Mouse (Mus musculus): ENCODE results near the gene Arl15.

Arl15 gene

GRCm38 (mm10) chr13:113916761-113917160 is 122.5 kb downstream of the Arl15 start:
- no peak for DNase-seq (ENCODE audit: low spot score in 2 of 2)

- no peak for DNase-seq (ENCODE audit: low spot score in 2 of 2)
Observed at GRCm38 (mm10) chr13:113917376-113917775, 123.1 kb downstream of the Arl15 start.

- no peak for DNase-seq (ENCODE audit: low spot score in 2 of 2)
Observed at GRCm38 (mm10) chr13:113917868-113918411, 123.6 kb downstream of the Arl15 start.

GRCm38 (mm10) chr13:113918668-113919067 is 124.4 kb downstream of the Arl15 start:
- DNase-seq (ENCODE audit: low spot score in 2 of 2), result no peak

GRCm38 (mm10) chr13:113935697-113936096 is 141.4 kb downstream of the Arl15 start:
- DNase-seq (ENCODE audit: low spot score in 2 of 2), result no peak

- no peak for DNase-seq (ENCODE audit: low spot score in 2 of 2)
Observed at GRCm38 (mm10) chr13:113937231-113937630, 142.9 kb downstream of the Arl15 start.

GRCm38 (mm10) chr13:113938561-113938960 is 144.3 kb downstream of the Arl15 start:
- no peak for DNase-seq (ENCODE audit: low spot score in 2 of 2)

GRCm38 (mm10) chr13:113939097-113939496 is 144.8 kb downstream of the Arl15 start:
- no peak for DNase-seq (ENCODE audit: low spot score in 2 of 2)

- DNase-seq (ENCODE audit: low spot score in 2 of 2), result no peak
Observed at GRCm38 (mm10) chr13:113939681-113940080, 145.4 kb downstream of the Arl15 start.

- no peak for DNase-seq (ENCODE audit: low spot score in 2 of 2)
Observed at GRCm38 (mm10) chr13:113940151-113940550, 145.8 kb downstream of the Arl15 start.

- no peak for DNase-seq (ENCODE audit: low spot score in 2 of 2)
Observed at GRCm38 (mm10) chr13:113941943-113942342, 147.6 kb downstream of the Arl15 start.

GRCm38 (mm10) chr13:113947546-113947945 is 153.2 kb downstream of the Arl15 start:
- DNase-seq (ENCODE audit: low spot score in 2 of 2), result no peak

- DNase-seq (ENCODE audit: low spot score in 2 of 2), result no peak
Observed at GRCm38 (mm10) chr13:113949708-113950107, 155.4 kb downstream of the Arl15 start.

GRCm38 (mm10) chr13:113950131-113950530 is 155.8 kb downstream of the Arl15 start:
- no peak for DNase-seq (ENCODE audit: low spot score in 2 of 2)

GRCm38 (mm10) chr13:113957438-113957837 is 163.1 kb downstream of the Arl15 start:
- no peak for DNase-seq (ENCODE audit: low spot score in 2 of 2)

GRCm38 (mm10) chr13:113964945-113965344 is 170.6 kb downstream of the Arl15 start:
- DNase-seq (ENCODE audit: low spot score in 2 of 2), result no peak

- DNase-seq (ENCODE audit: low spot score in 2 of 2), result peak in 1 of 2 experiments; percentile 38
Observed at GRCm38 (mm10) chr13:113970706-113971105, 176.4 kb downstream of the Arl15 start.

- DNase-seq (ENCODE audit: low spot score in 2 of 2), result peak in 1 of 2 experiments; percentile 3
Observed at GRCm38 (mm10) chr13:113972401-113972800, 178.1 kb downstream of the Arl15 start.

GRCm38 (mm10) chr13:113974866-113975265 is 180.6 kb downstream of the Arl15 start:
- no peak for DNase-seq (ENCODE audit: low spot score in 2 of 2)

GRCm38 (mm10) chr13:113975722-113976121 is 181.4 kb downstream of the Arl15 start:
- peak in 1 of 2 experiments; percentile 20 for DNase-seq (ENCODE audit: low spot score in 2 of 2)

- peak in 1 of 2 experiments; percentile 2 for DNase-seq (ENCODE audit: low spot score in 2 of 2)
Observed at GRCm38 (mm10) chr13:113976936-113977335, 182.6 kb downstream of the Arl15 start.

- DNase-seq (ENCODE audit: low spot score in 2 of 2), result peak in 1 of 2 experiments; percentile 43
Observed at GRCm38 (mm10) chr13:113980739-113981460, 186.6 kb downstream of the Arl15 start.

GRCm38 (mm10) chr13:113981461-113982000 is 187.2 kb downstream of the Arl15 start:
- DNase-seq (ENCODE audit: low spot score in 2 of 2), result peak in 1 of 2 experiments; percentile 18

Measured in spleen, postnatal 4 days (tissue).